Mouse (Mus musculus) ES-E14 (cell line): Measurements from ENCODE around the gene Pnmal1.

Experiments used
- CHD2 ChIP-seq: IDR thresholded peaks from 2 replicates; pipeline ENCODE4 v1.6.1; 2014; ENCODE audit warnings: mild to moderate bottlenecking, low read depth, low read length, inconsistent platforms
- MAFK ChIP-seq: IDR thresholded peaks from 2 replicates; pipeline ENCODE4 v1.6.1; 2014; ENCODE audit warnings: mild to moderate bottlenecking, low read depth, low read length, inconsistent platforms; ENCODE audit not compliant: insufficient read depth
- ZC3H11A ChIP-seq: IDR thresholded peaks from 2 replicates; pipeline ENCODE4 v1.6.1; 2012; ENCODE audit warnings: low read depth, mild to moderate bottlenecking, inconsistent platforms, low read length, borderline replicate concordance
- ZNF384 ChIP-seq: IDR thresholded peaks from 2 replicates; pipeline ENCODE4 v1.6.1; 2012; ENCODE audit warnings: low read depth, low read length, inconsistent platforms

DNA sequence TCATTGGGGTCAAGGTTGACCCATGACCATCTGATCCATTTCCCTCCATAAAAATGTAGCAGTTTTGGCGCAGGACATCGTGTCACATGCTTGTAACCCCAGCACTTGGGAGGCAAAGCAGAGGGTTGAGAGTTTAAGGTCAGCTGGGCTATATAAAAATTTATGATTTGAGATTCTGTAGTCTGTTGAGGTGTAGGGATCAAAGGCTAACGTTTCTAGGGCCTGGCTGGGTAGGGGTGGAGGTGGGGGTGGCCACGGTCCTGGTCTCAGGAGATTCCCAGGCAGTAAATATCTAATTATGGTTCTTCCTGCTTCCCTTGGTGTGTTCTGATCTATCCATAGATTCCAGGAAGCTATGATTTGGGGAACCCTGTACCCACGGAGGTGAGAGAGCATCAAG lies 2.2 kb downstream of the Pnmal1 start:
- TF ChIP-seq CHD2 (no peak), ZC3H11A (no peak), MAFK (no peak), ZNF384 (no peak)
